Mouse (Mus musculus): Measurements from ENCODE around the gene Speer2.

The Speer2 gene

GRCm38 (mm10) chr16:69863644-69864043, at the start of gene Speer2:
Gene Speer2 (minus strand): TSS chr16:69863744.
- no peak for DNase-seq

- no peak for DNase-seq
These were observed 40.8 kb upstream of the Speer2 start for GRCm38 (mm10) chr16:69904303-69904702.

GRCm38 (mm10) chr16:69880712-69881111, 17.2 kb upstream of the Speer2 start:
- DNase-seq, result no peak

- DNase-seq, result no peak
These were observed 26.9 kb downstream of the Speer2 start for GRCm38 (mm10) chr16:69836628-69837027.

- no peak for DNase-seq
These were observed 49.9 kb downstream of the Speer2 start for GRCm38 (mm10) chr16:69813652-69814051.

Measured in lung, postnatal 14 days (tissue).